Mouse (Mus musculus) urinary bladder, postnatal 14 days (tissue): ENCODE measurements around the gene Ifnlr1.
"Not testable (repeated sequence)": the region's sequence is repeated elsewhere in the genome, so short reads cannot be mapped to it uniquely, and the experiment has no call there.

Source experiments
- DNase-seq: peaks from one replicate; pipeline ENCODE4 v3.0.0; 2021; ENCODE audit warnings: low spot score

The Ifnlr1 gene

GRCm38 (mm10) chr4:135685906-135686567, at the start of gene Ifnlr1:
Ifnlr1 (plus strand) TSS chr4:135686287.
- DNase-seq, result peak; percentile 72

- DNase-seq, result not testable (repeated sequence)
These were observed 44.6 kb upstream of the Ifnlr1 start for GRCm38 (mm10) chr4:135641302-135642079.

GRCm38 (mm10) chr4:135645022-135645637, 41.0 kb upstream of the Ifnlr1 start:
- peak; percentile 50 for DNase-seq

GRCm38 (mm10) chr4:135652966-135653607, 33.0 kb upstream of the Ifnlr1 start:
- no peak for DNase-seq

GRCm38 (mm10) chr4:135653956-135654355, 32.1 kb upstream of the Ifnlr1 start:
- DNase-seq, result no peak

GRCm38 (mm10) chr4:135655499-135655898, 30.6 kb upstream of the Ifnlr1 start:
- no peak for DNase-seq

GRCm38 (mm10) chr4:135656094-135656589, 29.9 kb upstream of the Ifnlr1 start:
- peak; percentile 42 for DNase-seq

- DNase-seq, result peak; percentile 62
These were observed 27.6 kb upstream of the Ifnlr1 start for GRCm38 (mm10) chr4:135658484-135658883.

- DNase-seq, result no peak
These were observed 27.2 kb upstream of the Ifnlr1 start for GRCm38 (mm10) chr4:135658899-135659298.

GRCm38 (mm10) chr4:135661082-135661809, 24.8 kb upstream of the Ifnlr1 start:
- peak; percentile 69 for DNase-seq

- no peak for DNase-seq
These were observed 24.1 kb upstream of the Ifnlr1 start for GRCm38 (mm10) chr4:135661994-135662393.

GRCm38 (mm10) chr4:135664656-135665055, 21.4 kb upstream of the Ifnlr1 start:
- no peak for DNase-seq

- peak; percentile 70 for DNase-seq
These were observed 19.7 kb upstream of the Ifnlr1 start for GRCm38 (mm10) chr4:135666192-135666975.

GRCm38 (mm10) chr4:135667266-135667844, 18.7 kb upstream of the Ifnlr1 start:
- DNase-seq, result no peak

- DNase-seq, result no peak
These were observed 12.6 kb upstream of the Ifnlr1 start for GRCm38 (mm10) chr4:135673507-135673906.

- DNase-seq, result no peak
These were observed 11.1 kb upstream of the Ifnlr1 start for GRCm38 (mm10) chr4:135674993-135675392.

- peak; percentile 38 for DNase-seq
These were observed 9.6 kb upstream of the Ifnlr1 start for GRCm38 (mm10) chr4:135676476-135676875.

- DNase-seq, result no peak
These were observed 6.8 kb upstream of the Ifnlr1 start for GRCm38 (mm10) chr4:135679316-135679715.

- no peak for DNase-seq
These were observed 4.3 kb upstream of the Ifnlr1 start for GRCm38 (mm10) chr4:135681789-135682188.

- peak; percentile 61 for DNase-seq
These were observed 2.5 kb upstream of the Ifnlr1 start for GRCm38 (mm10) chr4:135683553-135683952.
